Mouse (Mus musculus): Measurements from ENCODE around the gene Fam71d. TPM values are rescaled to one million over a fixed set of nuclear protein-coding genes. Genes with fewer than 3 reads are reported as not detected.

The Fam71d gene
- polyA plus RNA-seq (2015; fragmentation: Nextera tagmentation; extraction: Ambion mirVana), result not detected in 2 replicates

GRCm38 (mm10) chr12:78691325-78691724, at the start of gene Fam71d:
TSS of gene Fam71d (plus strand) at chr12:78691535.
- ATAC-seq (no peak), DNase-seq (no peak)
- no peak within 1 kb of the TSS for H3K27ac ChIP-seq (ENCODE audit: low read depth)
- no peaks in the 10 kb centered on the region for H3K36me3 ChIP-seq (replicated peaks; ENCODE audit: insufficient read depth, low read length)
- H3K27me3 ChIP-seq (ENCODE audit: insufficient read depth, low read length), result no peaks in the 10 kb centered on the region
- no peak for TF ChIP-seq CTCF (IDR thresholded peaks at IDR 0.05; ENCODE audit: low read depth)
- TF ChIP-seq EP300 (IDR thresholded peaks at IDR 0.05; ENCODE audit: low read depth), result no peak
- no peaks in the 10 kb centered on the region for H3K9me3 ChIP-seq (ENCODE audit: low read length)
- no peak within 1 kb of the TSS for H3K4me2 ChIP-seq (ENCODE audit: low read depth, low read length)
- no peak within 1 kb of the TSS for H3K9ac ChIP-seq (replicated peaks)
- WGBS (ENCODE audit: insufficient replicate concordance), result 65% methylated on average over 1 of the region's 1 CpGs
- no peaks in the 10 kb centered on the region for H3K4me1 ChIP-seq (ENCODE audit: insufficient read depth)
- no peak within 1 kb of the TSS for H3K4me3 ChIP-seq (ENCODE audit: low read depth, low read length)

- H3K9me3 ChIP-seq (ENCODE audit: low read length), result no peaks in the 10 kb centered on the region
- no peak overlapping the region for H3K27ac ChIP-seq (ENCODE audit: low read depth)
- 86% methylated on average over 2 of the region's 2 CpGs for WGBS (ENCODE audit: insufficient replicate concordance)
- no peaks in the 10 kb centered on the region for H3K27me3 ChIP-seq (ENCODE audit: insufficient read depth, low read length)
- no peak for ATAC-seq
- no peak for DNase-seq
- TF ChIP-seq CTCF (IDR thresholded peaks at IDR 0.05; ENCODE audit: low read depth) (no peak), EP300 (IDR thresholded peaks at IDR 0.05; ENCODE audit: low read depth) (no peak)
- H3K4me1 ChIP-seq (ENCODE audit: insufficient read depth), result no peaks in the 10 kb centered on the region
- H3K4me2 ChIP-seq (ENCODE audit: low read depth, low read length), result no peak overlapping the region
- H3K9ac ChIP-seq (replicated peaks), result no peak overlapping the region
- H3K36me3 ChIP-seq (replicated peaks; ENCODE audit: insufficient read depth, low read length), result no peaks in the 10 kb centered on the region
- no peak overlapping the region for H3K4me3 ChIP-seq (ENCODE audit: low read depth, low read length)
These were observed 47.6 kb upstream of the Fam71d start for GRCm38 (mm10) chr12:78643691-78644090.

- H3K27me3 ChIP-seq (ENCODE audit: insufficient read depth, low read length), result no peaks in the 10 kb centered on the region
- ATAC-seq, result no peak
- no peak for TF ChIP-seq CTCF (IDR thresholded peaks at IDR 0.05; ENCODE audit: low read depth)
- no peak for TF ChIP-seq EP300 (IDR thresholded peaks at IDR 0.05; ENCODE audit: low read depth)
- H3K4me2 ChIP-seq (ENCODE audit: low read depth, low read length), result no peak overlapping the region
- no peak overlapping the region for H3K27ac ChIP-seq (ENCODE audit: low read depth)
- no peaks in the 10 kb centered on the region for H3K4me1 ChIP-seq (ENCODE audit: insufficient read depth)
- WGBS (ENCODE audit: insufficient replicate concordance), result 70% methylated on average over 1 of the region's 1 CpGs
- H3K9me3 ChIP-seq (ENCODE audit: low read length), result no peaks in the 10 kb centered on the region
- H3K36me3 ChIP-seq (replicated peaks; ENCODE audit: insufficient read depth, low read length), result no peaks in the 10 kb centered on the region
- no peak for DNase-seq
- no peak overlapping the region for H3K4me3 ChIP-seq (ENCODE audit: low read depth, low read length)
- H3K9ac ChIP-seq (replicated peaks), result no peak overlapping the region
These were observed 46.1 kb upstream of the Fam71d start for GRCm38 (mm10) chr12:78645282-78645681.

- Histone ChIP-seq H3K36me3 (replicated peaks; ENCODE audit: insufficient read depth, low read length) (no peaks in the 10 kb centered on the region), H3K9me3 (ENCODE audit: low read length) (no peaks in the 10 kb centered on the region), H3K27me3 (ENCODE audit: insufficient read depth, low read length) (no peaks in the 10 kb centered on the region), H3K9ac (replicated peaks) (no peak overlapping the region), H3K4me2 (ENCODE audit: low read depth, low read length) (no peak overlapping the region), H3K4me1 (ENCODE audit: insufficient read depth) (no peaks in the 10 kb centered on the region), H3K4me3 (ENCODE audit: low read depth, low read length) (no peak overlapping the region), H3K27ac (ENCODE audit: low read depth) (no peak overlapping the region)
- DNase-seq (no peak), ATAC-seq (no peak)
- WGBS (ENCODE audit: insufficient replicate concordance), result 31% methylated on average over 2 of the region's 2 CpGs
- TF ChIP-seq CTCF (IDR thresholded peaks at IDR 0.05; ENCODE audit: low read depth) (no peak), EP300 (IDR thresholded peaks at IDR 0.05; ENCODE audit: low read depth) (no peak)
These were observed 31.5 kb upstream of the Fam71d start for GRCm38 (mm10) chr12:78659718-78660304.

- no peak overlapping the region for H3K4me3 ChIP-seq (ENCODE audit: low read depth, low read length)
- DNase-seq, result no peak
- no peaks in the 10 kb centered on the region for H3K9me3 ChIP-seq (ENCODE audit: low read length)
- TF ChIP-seq EP300 (IDR thresholded peaks at IDR 0.05; ENCODE audit: low read depth), result no peak
- TF ChIP-seq CTCF (IDR thresholded peaks at IDR 0.05; ENCODE audit: low read depth), result no peak
- H3K9ac ChIP-seq (replicated peaks), result no peak overlapping the region
- no peaks in the 10 kb centered on the region for H3K4me1 ChIP-seq (ENCODE audit: insufficient read depth)
- H3K27ac ChIP-seq (ENCODE audit: low read depth), result no peak overlapping the region
- H3K36me3 ChIP-seq (replicated peaks; ENCODE audit: insufficient read depth, low read length), result no peaks in the 10 kb centered on the region
- ATAC-seq, result 0 out of 2 replicates have a peak, but pooled peaks have one; percentile 15
- no peak overlapping the region for H3K4me2 ChIP-seq (ENCODE audit: low read depth, low read length)
- WGBS (ENCODE audit: insufficient replicate concordance), result 71% methylated on average over 5 of the region's 5 CpGs
- H3K27me3 ChIP-seq (ENCODE audit: insufficient read depth, low read length), result no peaks in the 10 kb centered on the region
These were observed 13.1 kb upstream of the Fam71d start for GRCm38 (mm10) chr12:78678101-78678806.

GRCm38 (mm10) chr12:78678807-78679189, 12.5 kb upstream of the Fam71d start:
- WGBS (ENCODE audit: insufficient replicate concordance), result 78% methylated on average over 2 of the region's 2 CpGs
- no peak for ATAC-seq
- H3K4me1 ChIP-seq (ENCODE audit: insufficient read depth), result no peaks in the 10 kb centered on the region
- H3K9ac ChIP-seq (replicated peaks), result no peak overlapping the region
- H3K27ac ChIP-seq (ENCODE audit: low read depth), result no peak overlapping the region
- DNase-seq, result no peak
- H3K9me3 ChIP-seq (ENCODE audit: low read length), result no peaks in the 10 kb centered on the region
- no peaks in the 10 kb centered on the region for H3K27me3 ChIP-seq (ENCODE audit: insufficient read depth, low read length)
- H3K4me3 ChIP-seq (ENCODE audit: low read depth, low read length), result no peak overlapping the region
- no peak for TF ChIP-seq EP300 (IDR thresholded peaks at IDR 0.05; ENCODE audit: low read depth)
- no peak for TF ChIP-seq CTCF (IDR thresholded peaks at IDR 0.05; ENCODE audit: low read depth)
- H3K4me2 ChIP-seq (ENCODE audit: low read depth, low read length), result no peak overlapping the region
- H3K36me3 ChIP-seq (replicated peaks; ENCODE audit: insufficient read depth, low read length), result no peaks in the 10 kb centered on the region
